11 mouse cellular contexts compared by ENCODE assay signal in genomic region chr11:106928935-106929334, GRCm38 (mm10). TPM values are rescaled to one million over a fixed set of nuclear protein-coding genes. Genes with fewer than 3 reads are reported as not detected.
A peak's percentile ranks its signal among the peaks of the same experiment; 100 is the strongest.
DNase-seq lines count a peak whose midpoint lies in the region; ATAC-seq and TF ChIP-seq lines count a peak whose summit lies in the region.
"Had no signal": no experiment of that assay in that cellular context is flagged by ENCODE, and none has a peak within 500 bp of the region (broad histone marks: within the 10 kb centered on the region; RNA-seq: fewer than 3 reads in every experiment).

No protein-coding gene starts in this region.

- no peak overlapping the region for H3K27ac ChIP-seq in layer of hippocampus, adult 2 months
- H3K27ac ChIP-seq in liver, embryonic 14.5 days, result no peak overlapping the region
- H3K27ac ChIP-seq: hindbrain, embryonic 12.5 days; liver, embryonic 15.5 days had no signal

- 0 out of 2 replicates have a peak, but pooled peaks cover 5% of the 10 kb centered on the region for H3K27me3 ChIP-seq in E14TG2a.4 (ENCODE audit: insufficient read depth, low read length)
- no peaks in the 10 kb centered on the region for H3K27me3 ChIP-seq in liver, embryonic 14.5 days (ENCODE audit: control insufficient read depth, insufficient read depth, low read length)
- H3K27me3 ChIP-seq: heart, embryonic 12.5 days; hindbrain, embryonic 12.5 days; liver, embryonic 15.5 days had no signal

- H3K4me3 ChIP-seq in layer of hippocampus, adult 2 months, result no peak overlapping the region
- no peak overlapping the region for H3K4me3 ChIP-seq in E14TG2a.4 (replicated peaks; ENCODE audit: low read length)
- H3K4me3 ChIP-seq in liver, embryonic 14.5 days (ENCODE audit: insufficient read depth in 1 of 2, low read depth in 2 of 2, low read length in 2 of 2), result no peak overlapping the region
- H3K4me3 ChIP-seq: heart, embryonic 12.5 days; hindbrain, embryonic 12.5 days; liver, embryonic 15.5 days had no signal

- H3K9me3 ChIP-seq in E14TG2a.4 (ENCODE audit: low read length), result no peaks in the 10 kb centered on the region
- no peaks in the 10 kb centered on the region for H3K9me3 ChIP-seq in liver, embryonic 14.5 days (ENCODE audit: control insufficient read depth, low read length)
- H3K9me3 ChIP-seq: heart, embryonic 12.5 days; hindbrain, embryonic 12.5 days; liver, embryonic 15.5 days had no signal

- H3K36me3 ChIP-seq in E14TG2a.4 (ENCODE audit: insufficient read depth, low read length), result no peaks in the 10 kb centered on the region
- H3K36me3 ChIP-seq in liver, embryonic 14.5 days (replicated peaks; ENCODE audit: control insufficient read depth, insufficient read depth, low read depth), result no peaks in the 10 kb centered on the region
- H3K36me3 ChIP-seq: heart, embryonic 12.5 days; hindbrain, embryonic 12.5 days; liver, embryonic 15.5 days had no signal

- intact Hi-C loops in left cerebral cortex, postnatal 14 days (cut with DNase I), result no loop called here

- H3K4me1 ChIP-seq in E14TG2a.4 (replicated peaks; ENCODE audit: low read depth, low read length), result no peaks in the 10 kb centered on the region
- no peaks in the 10 kb centered on the region for H3K4me1 ChIP-seq in liver, embryonic 14.5 days (replicated peaks; ENCODE audit: control insufficient read depth in 2 of 2, insufficient read depth in 2 of 2, low read length in 1 of 2)
- H3K4me1 ChIP-seq: heart, embryonic 12.5 days; hindbrain, embryonic 12.5 days had no signal

- no peak for TF ChIP-seq EP300 in liver, embryonic 14.5 days (IDR thresholded peaks at IDR 0.05; ENCODE audit: low read depth)

- 44% methylated on average over 2 of the region's 2 CpGs for WGBS in liver, embryonic 14.5 days (ENCODE audit: insufficient replicate concordance)

- H3K9ac ChIP-seq in liver, embryonic 14.5 days (replicated peaks), result no peak overlapping the region
- H3K9ac ChIP-seq: heart, embryonic 12.5 days; hindbrain, embryonic 12.5 days; liver, embryonic 15.5 days had no signal

- H3K4me2 ChIP-seq in liver, embryonic 14.5 days (ENCODE audit: low read depth), result no peak overlapping the region
- H3K4me2 ChIP-seq: heart, embryonic 12.5 days; hindbrain, embryonic 12.5 days; liver, embryonic 15.5 days had no signal

- peak; percentile 65 for TF ChIP-seq CTCF in layer of hippocampus, adult 2 months (conservative IDR thresholded peaks at IDR 0.05)
- peak; percentile 57 for TF ChIP-seq CTCF in E14TG2a.4 (conservative IDR thresholded peaks at IDR 0.05; ENCODE audit: low read length)
- TF ChIP-seq CTCF in liver, embryonic 14.5 days (IDR thresholded peaks at IDR 0.05; ENCODE audit: low read depth), result peak; percentile 53

- no peak for DNase-seq in layer of hippocampus, adult 2 months (ENCODE audit: low spot score in 2 of 2)
- DNase-seq in layer of hippocampus, postnatal 10 days (ENCODE audit: low spot score in 2 of 2), result no peak
- DNase-seq in B cell, adult 2 months, result peak; percentile 32 to 38
- peak in 1 of 3 experiments; percentile 7 for DNase-seq in liver, embryonic 14.5 days (ENCODE audit: low read depth in 3 of 3, low spot score in 3 of 3)
- no peak for DNase-seq in natural killer cell, adult 2 months (ENCODE audit: low spot score in 2 of 2)
- DNase-seq in left cerebral cortex, postnatal 14 days (ENCODE audit: low spot score in 2 of 2), result no peak
- DNase-seq: cerebellum, adult 8-10 months had no signal

- ATAC-seq in liver, embryonic 14.5 days (ENCODE audit: insufficient read depth), result no peak

RNA-seq across cellular contexts. Expression of gene Smurf2, which starts 8.4 kb away (rescaled TPM):
- 10 to 100 TPM; 29.6 to 31.1 TPM for total RNA-seq in layer of hippocampus, adult 2 months (2021)
- total RNA-seq in layer of hippocampus, postnatal 10 days (2021), result 10 to 100 TPM; 29.5 to 31.1 TPM
- polyA plus RNA-seq in liver, embryonic 14.5 days (2012; rRNA removed), result 2.6 and 3.2 TPM in 2 replicates
- 3.8 and 4.0 TPM in 2 replicates for polyA plus RNA-seq in liver, embryonic 14.5 days (2014; fragmentation: Nextera tagmentation; extraction: Ambion mirVana)
- 10 to 100 TPM; 24.6 to 28.1 TPM for total RNA-seq in left cerebral cortex, postnatal 14 days (2021)

Comparison
In these comparisons a context has a peak if more than half of its experiments do, and no peak if none do; other contexts are left out.
1. DNase-seq: peak in B cell, adult 2 months (2 of 2); none in layer of hippocampus, adult 2 months (0 of 2), layer of hippocampus, postnatal 10 days (0 of 2), natural killer cell, adult 2 months (0 of 2) and left cerebral cortex, postnatal 14 days (0 of 2).
2. Peak in every context shown above with its lines, with median percentiles within 50 percentile points of each other: CTCF ChIP-seq.